Mouse (Mus musculus) heart, adult 2 months (tissue): ENCODE measurements around the gene Eif3m. TPM values are rescaled to one million over a fixed set of nuclear protein-coding genes. Genes with fewer than 3 reads are reported as not detected.
"Not testable (repeated sequence)": the region's sequence is repeated elsewhere in the genome, so short reads cannot be mapped to it uniquely, and the experiment has no call there.

Experiments
- DNase-seq, 2 experiments: peaks; one replicate each; pipeline ENCODE4 v3.0.0; 2021
- H3K27ac ChIP-seq: fragments of 200-600 bp; 2 replicates; pipeline ENCODE4 v1.8.1; 2022
- H3K27me3 ChIP-seq: fragments of 200-500 bp; 2 replicates; pipeline ENCODE4 v1.6.1; 2012; ENCODE audit warnings: mild to moderate bottlenecking, low read length, inconsistent platforms, mixed read lengths; ENCODE audit not compliant: control insufficient read depth, insufficient read depth
- H3K36me3 ChIP-seq: fragments of 200-500 bp; 2 replicates; pipeline ENCODE4 v1.6.1; 2012; ENCODE audit warnings: low read length, inconsistent platforms; ENCODE audit not compliant: control insufficient read depth, insufficient read depth
- H3K4me1 ChIP-seq: fragments of 200-500 bp; 2 replicates; pipeline ENCODE4 v1.6.1; 2011; ENCODE audit warnings: low read length; ENCODE audit not compliant: control insufficient read depth, insufficient read depth
- H3K4me3 ChIP-seq: fragments of 200-600 bp; 2 replicates; pipeline ENCODE4 v1.8.1; 2022
- H3K79me2 ChIP-seq: fragments of 200-500 bp; replicated peaks from 2 replicates; pipeline ENCODE4 v1.6.1; 2012; ENCODE audit warnings: mild to moderate bottlenecking, inconsistent platforms, low read length, moderate library complexity, mixed read lengths; ENCODE audit not compliant: control insufficient read depth, insufficient read depth
- H3K9ac ChIP-seq: fragments of 200-500 bp; 2 replicates; pipeline ENCODE4 v1.6.1; 2012; ENCODE audit warnings: low read depth, mild to moderate bottlenecking, control low read depth, inconsistent platforms, low read length, mixed read lengths
- CTCF ChIP-seq: fragments of 200-600 bp; IDR thresholded peaks from 2 replicates; pipeline ENCODE4 v1.8.1; 2022; ENCODE audit warnings: antibody characterized with exemption, mild to moderate bottlenecking, moderate library complexity
- EP300 ChIP-seq: fragments of 200-500 bp; IDR thresholded peaks from 2 replicates; pipeline ENCODE4 v1.6.1; 2011; ENCODE audit warnings: low read depth, low read length, control low read depth; ENCODE audit not compliant: insufficient read depth
- POLR2A ChIP-seq: fragments of 200-500 bp; IDR thresholded peaks from 2 replicates; pipeline ENCODE4 v1.6.1; 2011; ENCODE audit warnings: mild to moderate bottlenecking, low read depth, low read length, control low read depth; ENCODE audit not compliant: insufficient read depth
- WGBS: fragments of 180-500 bp; shearing (Covaris S2); methylation state at CpG from one replicate; pipeline ENCODE4 v1.1.7; 2018; 5-methylcytosine and 5-hydroxymethylcytosine counted together
- intact Hi-C: fragments of 180-260 bp; cut with DNase I; formaldehyde crosslinking; loops from one replicate; pipeline ENCODE4 v1.15.1; 2025
- polyA plus RNA-seq: library from polyadenylated mRNA; depleted of rRNA; stranded (reverse); fragments of >200 nt; gene quantifications from 2 replicates; pipeline ENCODE4 v1.2.3, GENCODE M21; 2012
- total RNA-seq, 2 experiments: library from RNA; stranded (reverse); gene quantifications; 2 replicates each; pipeline ENCODE4 v1.2.3; 2021

Gene Eif3m
- total and polyA plus RNA-seq, 3 experiments = 35.2 to 136 (median 114) TPM

- DNase-seq = no peak
- TF ChIP-seq POLR2A = no peak
- no peak for TF ChIP-seq EP300
- TF ChIP-seq CTCF = no peak
- intact Hi-C loops = no loop called here
These were observed 13.6 kb upstream of the Eif3m start for GRCm38 (mm10) chr2:105030505-105030904.

DNA sequence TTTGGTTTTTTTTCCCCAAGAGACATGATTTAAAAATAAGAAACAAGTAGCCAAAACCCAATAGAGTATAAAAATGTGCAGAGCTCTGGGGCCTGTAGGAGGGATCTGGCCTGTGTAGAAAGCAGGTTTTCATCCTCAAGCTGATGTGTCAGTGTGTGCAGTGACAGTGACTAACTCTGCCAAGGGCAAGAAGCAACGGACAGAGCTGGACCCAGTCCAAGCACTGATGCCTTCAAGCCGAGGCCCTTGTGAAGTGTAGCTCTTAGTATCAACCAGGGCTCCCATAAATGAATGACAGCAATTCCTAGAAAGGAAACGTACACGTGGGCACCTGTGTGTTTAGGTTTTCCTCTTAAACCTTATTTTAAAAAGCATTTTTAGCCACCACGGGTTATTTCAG, 11.9 kb upstream of the Eif3m start:
- H3K27ac ChIP-seq = no peak overlapping the region
- DNase-seq = no peak
- TF ChIP-seq POLR2A (no peak), CTCF (no peak), EP300 (no peak)
- H3K9ac ChIP-seq = no peak overlapping the region
- H3K79me2 ChIP-seq = no peaks in the 10 kb centered on the region
- H3K4me3 ChIP-seq = no peak overlapping the region
- intact Hi-C loops = no loop called here
- no peaks in the 10 kb centered on the region for H3K36me3 ChIP-seq
- no peaks in the 10 kb centered on the region for H3K27me3 ChIP-seq
- 47% methylated on average over 5 of the region's 5 CpGs for WGBS
- H3K4me1 ChIP-seq = no peaks in the 10 kb centered on the region

More at GRCm38 (mm10) chr2:105030505-105030904, 13.6 kb upstream of the Eif3m start:
- Histone ChIP-seq H3K4me1 (no peaks in the 10 kb centered on the region), H3K36me3 (no peaks in the 10 kb centered on the region), H3K4me3 (no peak overlapping the region), H3K27me3 (no peaks in the 10 kb centered on the region), H3K27ac (no peak overlapping the region), H3K9ac (no peak overlapping the region), H3K79me2 (no peaks in the 10 kb centered on the region)
- WGBS = 86% methylated on average over 5 of the region's 5 CpGs

DNA sequence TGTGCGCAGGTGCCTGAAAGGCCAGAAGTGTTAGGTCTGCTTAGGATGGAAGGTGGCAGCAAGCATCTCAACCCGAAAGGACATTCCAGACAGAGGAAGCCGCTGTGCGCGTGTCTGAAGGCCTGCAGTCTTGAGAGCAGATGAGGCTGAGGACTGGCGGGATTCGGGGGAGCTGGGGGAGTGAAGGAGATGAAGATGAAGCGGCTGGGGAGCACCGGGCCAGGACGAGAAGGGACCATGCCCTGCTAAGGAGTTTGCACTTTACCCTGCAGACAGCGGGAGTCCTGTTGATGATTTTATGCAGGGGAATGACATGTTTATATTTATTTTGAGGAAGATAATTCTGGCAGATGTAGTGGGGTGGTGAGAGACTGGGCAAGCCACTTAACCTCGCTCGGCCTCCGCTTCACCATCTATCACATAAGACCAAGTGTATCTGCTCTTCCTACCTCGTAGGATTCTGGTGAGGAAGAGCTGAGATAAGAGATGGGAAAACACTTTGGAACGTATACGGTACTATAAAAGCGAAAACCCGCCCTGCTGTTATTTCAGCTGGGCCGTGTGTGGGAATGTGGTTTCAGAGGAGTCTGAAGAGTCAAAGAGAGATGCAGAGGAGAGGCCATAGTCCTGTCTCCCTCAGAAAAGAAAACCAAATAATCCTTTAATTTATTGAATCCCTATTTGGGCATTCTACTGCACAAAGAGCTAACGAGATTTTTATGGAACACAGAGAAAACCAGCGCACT, 10.2 kb upstream of the Eif3m start:
- H3K79me2 ChIP-seq = no peaks in the 10 kb centered on the region
- no peak overlapping the region for H3K9ac ChIP-seq
- no peak overlapping the region for H3K27ac ChIP-seq
- H3K36me3 ChIP-seq = no peaks in the 10 kb centered on the region
- H3K27me3 ChIP-seq = no peaks in the 10 kb centered on the region
- 76% methylated on average over 22 of the region's 22 CpGs for WGBS
- H3K4me1 ChIP-seq = no peaks in the 10 kb centered on the region
- no peak for DNase-seq
- intact Hi-C loops = no loop called here
- TF ChIP-seq EP300 (no peak), CTCF (no peak), POLR2A (no peak)
- H3K4me3 ChIP-seq = no peak overlapping the region

GRCm38 (mm10) chr2:105025610-105026009, 8.7 kb upstream of the Eif3m start:
- intact Hi-C loops, H3K27ac ChIP-seq, H3K36me3 ChIP-seq, H3K9ac ChIP-seq, DNase-seq, H3K4me1 ChIP-seq, H3K79me2 ChIP-seq, H3K4me3 ChIP-seq, H3K27me3 ChIP-seq: not testable (repeated sequence)
- WGBS = 35% methylated on average over 12 of the region's 12 CpGs

DNA sequence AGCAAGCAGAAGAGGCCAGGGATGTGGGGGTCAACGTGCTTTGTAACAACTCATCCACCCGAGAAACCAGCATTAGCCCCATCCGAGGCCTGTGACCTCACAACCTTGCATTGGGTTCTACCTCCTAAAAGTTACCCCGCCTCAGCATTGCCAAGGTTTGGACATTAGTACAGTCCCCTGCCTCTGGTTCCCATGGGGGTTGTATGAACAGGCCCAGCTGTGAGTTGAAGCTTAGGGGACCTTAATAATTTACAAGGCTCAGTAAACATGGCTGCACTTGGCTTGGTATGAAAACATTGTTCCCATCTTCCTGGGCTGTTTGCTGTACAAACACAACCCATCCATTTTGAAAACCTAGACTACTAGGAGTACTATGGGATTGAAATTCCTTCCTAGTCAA, 6.9 kb upstream of the Eif3m start:
- 68% methylated on average over 4 of the region's 4 CpGs for WGBS
- no peak overlapping the region for H3K4me3 ChIP-seq
- no peaks in the 10 kb centered on the region for H3K4me1 ChIP-seq
- H3K27ac ChIP-seq = no peak overlapping the region
- no peak overlapping the region for H3K9ac ChIP-seq
- no peaks in the 10 kb centered on the region for H3K27me3 ChIP-seq
- no peak for DNase-seq
- no peaks in the 10 kb centered on the region for H3K36me3 ChIP-seq
- no peak for TF ChIP-seq CTCF
- intact Hi-C loops = no loop called here
- H3K79me2 ChIP-seq = no peaks in the 10 kb centered on the region

GRCm38 (mm10) chr2:105023031-105023615, 6.2 kb upstream of the Eif3m start:
- WGBS = 42% methylated on average over 6 of the region's 6 CpGs
- intact Hi-C loops = no loop called here
- H3K4me3 ChIP-seq = no peak overlapping the region
- DNase-seq = peak; percentile 28 to 33
- H3K36me3 ChIP-seq = no peaks in the 10 kb centered on the region
- no peak overlapping the region for H3K27ac ChIP-seq
- H3K27me3 ChIP-seq = no peaks in the 10 kb centered on the region
- no peaks in the 10 kb centered on the region for H3K79me2 ChIP-seq
- H3K9ac ChIP-seq = no peak overlapping the region
- no peaks in the 10 kb centered on the region for H3K4me1 ChIP-seq
- TF ChIP-seq EP300 (no peak), POLR2A (no peak), CTCF (no peak)
